In genomic region chr14:102859361-102859871, GRCm38 (mm10) we compare ENCODE assay signal across 13 mouse cellular contexts.
DNase-seq lines count a peak whose midpoint lies in the region; ATAC-seq and TF ChIP-seq lines count a peak whose summit lies in the region.
"Had no signal": no experiment of that assay in that cellular context is flagged by ENCODE, and none has a peak within 500 bp of the region (broad histone marks: within the 10 kb centered on the region; RNA-seq: fewer than 3 reads in every experiment).

No protein-coding gene starts in this region.

- no peak overlapping the region for H3K4me3 ChIP-seq in layer of hippocampus, adult 2 months
- no peak overlapping the region for H3K4me3 ChIP-seq in embryonic facial prominence, embryonic 15.5 days (replicated peaks)
- H3K4me3 ChIP-seq in limb, embryonic 11.5 days (ENCODE audit: low read depth, low read length) = no peak overlapping the region
- no peak overlapping the region for H3K4me3 ChIP-seq in forebrain, embryonic 16.5 days (replicated peaks; ENCODE audit: low read length)
- H3K4me3 ChIP-seq: hindbrain, embryonic 12.5 days; neural tube, embryonic 12.5 days had no signal

- H3K36me3 ChIP-seq in embryonic facial prominence, embryonic 15.5 days = no peaks in the 10 kb centered on the region
- no peaks in the 10 kb centered on the region for H3K36me3 ChIP-seq in limb, embryonic 11.5 days (ENCODE audit: control insufficient read depth, insufficient read depth, low read length)
- H3K36me3 ChIP-seq in forebrain, embryonic 16.5 days (ENCODE audit: control insufficient read depth, insufficient read depth) = no peaks in the 10 kb centered on the region
- H3K36me3 ChIP-seq: hindbrain, embryonic 12.5 days; neural tube, embryonic 12.5 days had no signal

- DNase-seq in layer of hippocampus, adult 2 months (ENCODE audit: low spot score in 2 of 2) = peak in 1 of 2 experiments; percentile 14
- no peak for DNase-seq in layer of hippocampus, adult 8-10 months (ENCODE audit: low spot score in 2 of 2)
- DNase-seq in embryo, embryonic 10 days (ENCODE audit: low spot score) = peak; percentile 34
- DNase-seq in limb, embryonic 11.5 days (ENCODE audit: low spot score) = peak; percentile 34
- no peak for DNase-seq in spleen, adult 18-20 months
- DNase-seq in layer of hippocampus, adult 18-20 months (ENCODE audit: low spot score in 2 of 2) = no peak
- DNase-seq: kidney, postnatal 10 days; right cerebral cortex, postnatal 4 days; thymus, adult 18-20 months had no signal

- H3K4me2 ChIP-seq in embryonic facial prominence, embryonic 15.5 days (replicated peaks) = no peak overlapping the region
- no peak overlapping the region for H3K4me2 ChIP-seq in limb, embryonic 11.5 days (ENCODE audit: low read depth, severe bottlenecking)
- H3K4me2 ChIP-seq in forebrain, embryonic 16.5 days (ENCODE audit: low read length) = no peak overlapping the region
- H3K4me2 ChIP-seq: hindbrain, embryonic 12.5 days; neural tube, embryonic 12.5 days had no signal

- TF ChIP-seq CTCF in layer of hippocampus, adult 2 months (conservative IDR thresholded peaks at IDR 0.05) = no peak

- WGBS in embryonic facial prominence, embryonic 15.5 days = 36% methylated on average over 4 of the region's 4 CpGs
- 15% methylated on average over 4 of the region's 4 CpGs for WGBS in limb, embryonic 11.5 days
- WGBS in forebrain, embryonic 16.5 days = 66% methylated on average over 4 of the region's 4 CpGs

- H3K27me3 ChIP-seq in embryonic facial prominence, embryonic 15.5 days = no peaks in the 10 kb centered on the region
- no peaks in the 10 kb centered on the region for H3K27me3 ChIP-seq in limb, embryonic 11.5 days (ENCODE audit: control insufficient read depth, insufficient read depth, low read length)
- H3K27me3 ChIP-seq in forebrain, embryonic 16.5 days (replicated peaks; ENCODE audit: control insufficient read depth, insufficient read depth, low read length) = no peaks in the 10 kb centered on the region
- H3K27me3 ChIP-seq: hindbrain, embryonic 12.5 days; neural tube, embryonic 12.5 days had no signal

- ATAC-seq in embryonic facial prominence, embryonic 15.5 days (ENCODE audit: insufficient number of reproducible peaks, low FRiP score, low TSS enrichment, low read depth) = peak; percentile 75
- peak; percentile 81; the same call in 1 of the 2 replicates for ATAC-seq in limb, embryonic 11.5 days (ENCODE audit: insufficient number of reproducible peaks, low FRiP score, low TSS enrichment, low read depth)
- ATAC-seq in forebrain, embryonic 16.5 days = no peak

- H3K4me1 ChIP-seq in embryonic facial prominence, embryonic 15.5 days = no peaks in the 10 kb centered on the region
- no peaks in the 10 kb centered on the region for H3K4me1 ChIP-seq in limb, embryonic 11.5 days (ENCODE audit: control insufficient read depth, insufficient read depth, low read length)
- peaks cover 7% of the 10 kb centered on the region for H3K4me1 ChIP-seq in forebrain, embryonic 16.5 days (replicated peaks; ENCODE audit: control insufficient read depth, insufficient read depth, low read length)
- H3K4me1 ChIP-seq: hindbrain, embryonic 12.5 days; neural tube, embryonic 12.5 days had no signal

- no peak overlapping the region for H3K9ac ChIP-seq in embryonic facial prominence, embryonic 15.5 days
- no peak overlapping the region for H3K9ac ChIP-seq in limb, embryonic 11.5 days (ENCODE audit: low read length)
- no peak overlapping the region for H3K9ac ChIP-seq in forebrain, embryonic 16.5 days (replicated peaks; ENCODE audit: low read depth, low read length)
- H3K9ac ChIP-seq: hindbrain, embryonic 12.5 days; neural tube, embryonic 12.5 days had no signal

- peak overlapping the region; percentile 28 for H3K27ac ChIP-seq in layer of hippocampus, adult 2 months
- peak overlapping the region; percentile 61; the same call in 1 of the 2 replicates for H3K27ac ChIP-seq in embryonic facial prominence, embryonic 15.5 days (replicated peaks)
- H3K27ac ChIP-seq in limb, embryonic 11.5 days (replicated peaks; ENCODE audit: low read depth, low read length) = no peak overlapping the region
- H3K27ac ChIP-seq in forebrain, embryonic 16.5 days (ENCODE audit: low read length) = no peak overlapping the region
- H3K27ac ChIP-seq: hindbrain, embryonic 12.5 days; neural tube, embryonic 12.5 days had no signal

- no peaks in the 10 kb centered on the region for H3K9me3 ChIP-seq in embryonic facial prominence, embryonic 15.5 days (replicated peaks)
- H3K9me3 ChIP-seq in limb, embryonic 11.5 days (ENCODE audit: control insufficient read depth, low read length) = no peaks in the 10 kb centered on the region
- H3K9me3 ChIP-seq in forebrain, embryonic 16.5 days (ENCODE audit: control insufficient read depth, low read length) = no peaks in the 10 kb centered on the region
- H3K9me3 ChIP-seq: hindbrain, embryonic 12.5 days; neural tube, embryonic 12.5 days had no signal

Comparison
In these comparisons a context has a peak if more than half of its experiments do, and no peak if none do; other contexts are left out.
1. DNase-seq: peak in embryo, embryonic 10 days (single experiment) and limb, embryonic 11.5 days (single experiment); none in layer of hippocampus, adult 8-10 months (0 of 2), spleen, adult 18-20 months (0 of 2) and layer of hippocampus, adult 18-20 months (0 of 2).
2. H3K27ac ChIP-seq: peak in layer of hippocampus, adult 2 months (single experiment) and embryonic facial prominence, embryonic 15.5 days (single experiment); none in limb, embryonic 11.5 days (single experiment) and forebrain, embryonic 16.5 days (single experiment).